Mouse (Mus musculus): ENCODE results near the gene Ptges.

Gene Ptges

DNA sequence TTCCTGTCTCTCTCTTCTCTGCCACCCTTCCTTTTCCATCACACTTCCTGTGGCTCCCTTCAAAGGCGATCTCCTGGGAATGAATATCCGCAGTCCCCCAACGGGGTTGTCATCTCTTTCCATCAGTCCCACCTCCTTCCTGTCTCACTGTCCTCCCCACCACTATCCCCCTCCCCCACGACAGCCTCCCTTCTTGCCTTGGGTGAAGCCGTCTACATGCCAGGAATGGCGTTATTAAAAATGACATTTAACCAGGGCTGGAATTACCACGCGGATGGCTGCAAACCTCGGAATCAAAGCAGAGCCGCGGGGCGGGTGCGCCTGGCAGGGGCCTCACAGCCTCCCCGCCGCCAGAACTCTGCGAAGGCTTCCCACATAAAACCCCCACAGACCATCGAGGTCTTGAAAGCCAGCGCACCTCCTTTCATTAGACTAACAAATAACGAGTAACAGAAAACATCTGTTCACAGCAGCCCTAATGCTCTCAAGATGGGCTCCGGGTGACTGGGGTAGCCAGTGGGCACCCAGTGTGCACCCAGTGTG, 76.8 kb downstream of the Ptges start:
- DNase-seq (ENCODE audit: low read depth in 1 of 2, low spot score in 2 of 2) = no peak

DNA sequence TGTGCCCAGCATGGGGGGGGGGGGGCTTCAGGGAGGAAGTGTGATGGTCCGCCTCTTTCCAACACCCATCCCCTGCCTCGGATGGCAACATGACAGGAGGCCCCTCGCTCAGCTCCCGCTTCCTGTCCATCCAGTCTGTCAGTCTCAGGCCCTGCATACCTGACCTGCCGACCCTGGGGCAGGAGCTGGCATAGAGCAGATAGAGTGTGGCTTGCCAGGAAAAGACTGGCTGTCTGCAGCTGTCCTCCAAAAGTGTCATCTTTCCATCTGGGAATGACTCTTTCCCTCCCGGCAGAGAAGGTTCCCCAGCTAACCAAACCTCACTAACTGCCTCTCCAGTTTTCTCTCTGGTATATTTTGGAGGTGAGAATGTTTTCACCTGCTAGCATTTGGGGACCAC, 79.1 kb downstream of the Ptges start:
- DNase-seq (ENCODE audit: low read depth in 1 of 2, low spot score in 2 of 2) = no peak

GRCm38 (mm10) chr2:30848184-30848583, 81.5 kb downstream of the Ptges start:
- no peak for DNase-seq (ENCODE audit: low read depth in 1 of 2, low spot score in 2 of 2)

- no peak for DNase-seq (ENCODE audit: low read depth in 1 of 2, low spot score in 2 of 2)
These were observed 82.9 kb downstream of the Ptges start for GRCm38 (mm10) chr2:30846723-30847122.

DNA sequence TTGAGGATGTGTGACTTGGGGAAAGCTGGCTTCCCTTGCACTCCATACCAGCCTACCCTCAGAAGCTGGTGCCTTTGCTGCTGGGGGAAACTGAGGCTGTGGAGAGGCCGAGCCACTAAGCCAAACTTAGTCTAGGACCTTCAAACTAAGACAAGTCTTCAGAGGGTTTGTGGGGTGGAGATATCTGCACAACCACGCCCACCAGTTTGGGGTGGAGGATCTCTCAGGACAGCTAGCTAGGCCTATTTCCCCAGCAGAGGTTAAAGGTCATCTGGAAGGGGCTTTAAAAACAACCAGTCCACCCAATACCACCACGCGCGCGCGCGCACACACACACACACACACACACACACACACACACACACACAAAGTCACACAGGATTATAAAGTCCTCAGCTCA, 83.4 kb downstream of the Ptges start:
- no peak for DNase-seq (ENCODE audit: low read depth in 1 of 2, low spot score in 2 of 2)

- DNase-seq (ENCODE audit: low read depth in 1 of 2, low spot score in 2 of 2) = no peak
These were observed 84.3 kb downstream of the Ptges start for GRCm38 (mm10) chr2:30845152-30846070.

DNA sequence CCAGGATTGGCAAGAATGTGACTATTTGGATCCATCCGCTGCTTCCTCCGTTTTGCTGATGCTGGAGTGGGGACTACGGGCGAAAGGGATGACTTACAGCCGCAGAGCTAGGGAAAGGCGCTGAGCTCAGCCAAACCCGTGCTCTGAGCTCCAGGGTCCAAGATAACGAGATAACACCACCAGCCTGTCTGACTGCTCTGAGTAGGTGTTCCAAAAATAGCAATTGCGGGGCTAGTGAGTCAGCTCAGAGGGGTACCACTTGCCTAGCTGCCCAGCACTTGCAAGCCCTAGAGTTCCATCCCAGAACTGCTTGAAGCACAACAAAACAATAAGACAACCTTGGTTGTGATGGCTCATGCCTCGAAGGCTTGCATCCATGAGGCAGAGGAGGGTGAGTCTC, 87.0 kb downstream of the Ptges start:
- DNase-seq (ENCODE audit: low read depth in 1 of 2, low spot score in 2 of 2) = no peak

Measured in monocyte, adult 2 months (primary cell).